ENCODE assay signal across 26 mouse cellular contexts in genomic region chr10:87855423-87856122, GRCm38 (mm10). TPM values are rescaled to one million over a fixed set of nuclear protein-coding genes. Genes with fewer than 3 reads are reported as not detected.
DNase-seq lines count a peak whose midpoint lies in the region; ATAC-seq and TF ChIP-seq lines count a peak whose summit lies in the region.
"Had no signal": no experiment of that assay in that cellular context is flagged by ENCODE, and none has a peak within 500 bp of the region (broad histone marks: within the 10 kb centered on the region; RNA-seq: fewer than 3 reads in every experiment).

No protein-coding gene starts in this region.

- no peak for TF ChIP-seq EP300 in heart, postnatal 0 days (IDR thresholded peaks at IDR 0.05; ENCODE audit: low read depth)

- 67% methylated on average over 13 of the region's 13 CpGs for WGBS in heart, embryonic 11.5 days (ENCODE audit: insufficient replicate concordance)
- 62% methylated on average over 13 of the region's 13 CpGs for WGBS in heart, embryonic 14.5 days
- WGBS in heart, postnatal 0 days: 59% methylated on average over 13 of the region's 13 CpGs
- WGBS in limb, embryonic 10.5 days: 79% methylated on average over 13 of the region's 13 CpGs

- H3K4me1 ChIP-seq in heart, embryonic 11.5 days (ENCODE audit: control insufficient read depth, insufficient read depth, low read length): peaks cover 30% of the 10 kb centered on the region
- peaks cover 25 to 41% of the 10 kb centered on the region in 2 experiments for H3K4me1 ChIP-seq in heart, embryonic 14.5 days (ENCODE audit: control insufficient read depth in 2 of 2, insufficient read depth in 2 of 2, low read length in 2 of 2)
- H3K4me1 ChIP-seq in heart, postnatal 0 days (ENCODE audit: control insufficient read depth, insufficient read depth): peaks cover 34% of the 10 kb centered on the region
- H3K4me1 ChIP-seq in limb, embryonic 10.5 days: peaks cover 68% of the 10 kb centered on the region

- H3K4me3 ChIP-seq in heart, embryonic 11.5 days (ENCODE audit: low read depth, low read length): no peak overlapping the region
- H3K4me3 ChIP-seq in heart, embryonic 14.5 days (ENCODE audit: control insufficient read depth in 1 of 2, insufficient read depth in 1 of 2, low read depth in 1 of 2, low read length in 2 of 2): no peak overlapping the region
- no peak overlapping the region for H3K4me3 ChIP-seq in heart, postnatal 0 days (ENCODE audit: low read depth, low read length)
- H3K4me3 ChIP-seq in limb, embryonic 10.5 days: no peak overlapping the region
- H3K4me3 ChIP-seq: embryonic facial prominence, embryonic 13.5 days; erythroblast, embryonic 14.5 days; forebrain, embryonic 12.5 days; forebrain, embryonic 15.5 days had no signal

- intact Hi-C loops in heart, postnatal 36 days (cut with DNase I): loop anchor here (1.0 to 10.0 kb wide), 5 partner anchors 116 to 472 kb away; partner anchors contain the start of genes Nup37 and Parpbp
- intact Hi-C loops in heart, postnatal 25 days (cut with DNase I): loop anchor here (2.0 to 5.0 kb wide), 3 partner anchors 263 to 472 kb away; no protein-coding TSS in a partner anchor

- TF ChIP-seq CTCF in heart, postnatal 0 days (IDR thresholded peaks at IDR 0.05; ENCODE audit: low read depth): no peak

- H3K36me3 ChIP-seq in heart, embryonic 11.5 days (ENCODE audit: control insufficient read depth, insufficient read depth, low read length): no peaks in the 10 kb centered on the region
- H3K36me3 ChIP-seq in heart, embryonic 14.5 days (ENCODE audit: control insufficient read depth, insufficient read depth, low read length): no peaks in the 10 kb centered on the region
- H3K36me3 ChIP-seq in heart, postnatal 0 days (replicated peaks; ENCODE audit: control insufficient read depth, insufficient read depth, low read length): no peaks in the 10 kb centered on the region
- H3K36me3 ChIP-seq in limb, embryonic 10.5 days: no peaks in the 10 kb centered on the region
- H3K36me3 ChIP-seq: embryonic facial prominence, embryonic 13.5 days; forebrain, embryonic 12.5 days; forebrain, embryonic 15.5 days had no signal

- no peak for DNase-seq in heart, postnatal 36 days
- no peak for DNase-seq in heart, postnatal 25 days (ENCODE audit: low spot score)
- no peak for DNase-seq in heart, postnatal 0 days (ENCODE audit: low spot score)
- DNase-seq in heart, adult 8-10 months (ENCODE audit: low spot score): no peak
- DNase-seq in limb, embryonic 10.5 days (ENCODE audit: low spot score): no peak
- DNase-seq in urinary bladder, adult 2 months (ENCODE audit: low spot score): no peak
- DNase-seq: adrenal gland, adult 2 months; adrenal gland, postnatal 14 days; B cell, adult 2 months; cerebellum, adult 18-20 months; cerebellum, adult 9-11 months; cerebellum, postnatal 25 days; gastrocnemius, postnatal 25 days; kidney, adult 18-20 months; kidney, adult 9 months had no signal

- no peak for ATAC-seq in heart, embryonic 11.5 days (replicated peaks; ENCODE audit: insufficient number of reproducible peaks, low FRiP score, low TSS enrichment)
- no peak for ATAC-seq in heart, embryonic 14.5 days (ENCODE audit: insufficient number of reproducible peaks, insufficient read depth, low FRiP score, low read depth)
- ATAC-seq in heart, postnatal 0 days (ENCODE audit: insufficient read depth, low read depth): no peak
- ATAC-seq: forebrain, embryonic 15.5 days; hindbrain, postnatal 0 days; inflammation-experienced regulatory T-cells, adult 6 months; intestine, embryonic 16.5 days had no signal

- H3K9ac ChIP-seq in heart, embryonic 11.5 days (ENCODE audit: low read depth, low read length): no peak overlapping the region
- peak overlapping the region; percentile 31; the same call in 1 of the 2 replicates for H3K9ac ChIP-seq in heart, embryonic 14.5 days (ENCODE audit: low read length)
- H3K9ac ChIP-seq in heart, postnatal 0 days (replicated peaks; ENCODE audit: low read depth, low read length): no peak overlapping the region
- H3K9ac ChIP-seq: embryonic facial prominence, embryonic 13.5 days; forebrain, embryonic 12.5 days; forebrain, embryonic 15.5 days; hindbrain, embryonic 14.5 days had no signal

- H3K27ac ChIP-seq in heart, embryonic 11.5 days (ENCODE audit: low read depth, low read length): peak overlapping the region; percentile 24; the same call in 1 of the 2 replicates
- peak overlapping the region; percentile 25 to 50; a peak in 3 of 4 replicates for H3K27ac ChIP-seq in heart, embryonic 14.5 days (replicated peaks in 1 of 2; ENCODE audit: control insufficient read depth in 1 of 2, insufficient read depth in 1 of 2, low read depth in 2 of 2, low read length in 2 of 2)
- peak overlapping the region; percentile 36; the same call in 1 of the 2 replicates for H3K27ac ChIP-seq in heart, postnatal 0 days (ENCODE audit: low read depth)
- H3K27ac ChIP-seq in limb, embryonic 10.5 days: peak overlapping the region; percentile 70
- H3K27ac ChIP-seq: embryonic facial prominence, embryonic 13.5 days; forebrain, embryonic 12.5 days; forebrain, embryonic 15.5 days; hindbrain, embryonic 14.5 days; hindbrain, postnatal 0 days had no signal

- H3K9me3 ChIP-seq in heart, embryonic 11.5 days (replicated peaks; ENCODE audit: control insufficient read depth, low read length): no peaks in the 10 kb centered on the region
- no peaks in the 10 kb centered on the region for H3K9me3 ChIP-seq in heart, embryonic 14.5 days (ENCODE audit: control insufficient read depth, low read length)
- no peaks in the 10 kb centered on the region for H3K9me3 ChIP-seq in heart, postnatal 0 days (replicated peaks; ENCODE audit: control insufficient read depth, low read length)
- no peaks in the 10 kb centered on the region for H3K9me3 ChIP-seq in limb, embryonic 10.5 days (replicated peaks)
- H3K9me3 ChIP-seq: embryonic facial prominence, embryonic 13.5 days; forebrain, embryonic 12.5 days; forebrain, embryonic 15.5 days had no signal

- H3K27me3 ChIP-seq in heart, embryonic 11.5 days (ENCODE audit: control insufficient read depth, insufficient read depth, low read length): no peaks in the 10 kb centered on the region
- no peaks in the 10 kb centered on the region for H3K27me3 ChIP-seq in heart, embryonic 14.5 days (ENCODE audit: control insufficient read depth, insufficient read depth, low read length)
- H3K27me3 ChIP-seq in heart, postnatal 0 days (ENCODE audit: control insufficient read depth, insufficient read depth, low read length): no peaks in the 10 kb centered on the region
- H3K27me3 ChIP-seq in limb, embryonic 10.5 days (ENCODE audit: low read depth, poor library complexity, severe bottlenecking): peaks cover 7% of the 10 kb centered on the region; the same call in 1 of the 2 replicates

- H3K4me2 ChIP-seq in heart, embryonic 11.5 days: no peak overlapping the region
- H3K4me2 ChIP-seq in heart, embryonic 14.5 days (ENCODE audit: low read length): no peak overlapping the region
- no peak overlapping the region for H3K4me2 ChIP-seq in heart, postnatal 0 days (ENCODE audit: low read depth, low read length)
- H3K4me2 ChIP-seq: embryonic facial prominence, embryonic 13.5 days; forebrain, embryonic 12.5 days; forebrain, embryonic 15.5 days; hindbrain, embryonic 14.5 days had no signal

RNA-seq across cellular contexts. Expression of gene Igf1, which starts 2.5 kb away (rescaled TPM):
- 36.6 and 39.9 TPM in 2 replicates for polyA plus RNA-seq in heart, embryonic 11.5 days (2014; fragmentation: Nextera tagmentation; extraction: Ambion mirVana)
- total RNA-seq in heart, postnatal 36 days (2021): 10 to 100 TPM; 15.5 to 18.8 TPM
- polyA plus RNA-seq in heart, embryonic 14.5 days (2014; fragmentation: Nextera tagmentation; extraction: Ambion mirVana): 37.1 and 46.9 TPM in 2 replicates
- 10 to 100 TPM; 15.8 to 23.0 TPM for total RNA-seq in heart, postnatal 25 days (2021)
- 10.0 and 12.6 TPM in 2 replicates for total RNA-seq in heart, postnatal 0 days (2014; rRNA removed; ENCODE audit: low replicate concordance)
- 23.4 and 26.8 TPM in 2 replicates for polyA plus RNA-seq in heart, postnatal 0 days (2015; fragmentation: Nextera tagmentation; extraction: Ambion mirVana)
- total RNA-seq in heart, adult 8-10 months (2022): 1 to 10 TPM; 7.6 to 9.7 (median 8.2) TPM
- polyA plus RNA-seq in limb, embryonic 10.5 days (2016; fragmentation: Nextera tagmentation; extraction: Ambion mirVana): 17.5 and 58.7 TPM in 2 replicates
- 33.7 and 35.3 TPM in 2 replicates for polyA plus RNA-seq in urinary bladder, adult 2 months (2012; rRNA removed)
- total RNA-seq: MEL had no signal
